Mouse (Mus musculus) lung, postnatal 14 days (tissue): ENCODE measurements around the gene Lss.

ENCODE experiments used
- DNase-seq: peaks from one replicate; pipeline ENCODE4 v3.0.0; 2021

Gene Lss

GRCm38 (mm10) chr10:76569996-76570685 lies 38.8 kb downstream of the Lss start:
- DNase-seq: no peak

DNA sequence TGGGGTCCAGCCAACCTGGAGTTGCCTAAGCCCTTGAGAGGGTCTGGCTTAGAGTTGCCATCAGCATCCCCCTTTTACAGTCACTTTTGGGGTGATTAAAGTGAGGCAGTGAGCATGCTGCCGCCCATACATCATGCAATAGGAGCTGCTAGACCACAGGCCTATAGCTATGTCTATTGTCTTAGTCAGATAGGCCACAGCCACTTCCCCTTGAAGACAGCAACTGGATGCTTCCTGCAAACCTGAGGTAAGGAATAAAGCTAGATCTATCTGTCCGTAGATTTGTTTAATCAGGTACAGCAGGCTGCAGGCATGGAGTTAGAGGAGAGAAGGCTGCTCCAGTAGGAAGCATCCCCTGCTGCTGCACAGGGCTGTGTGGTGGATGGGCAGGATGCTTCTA lies 39.7 kb downstream of the Lss start:
- no peak for DNase-seq

DNA sequence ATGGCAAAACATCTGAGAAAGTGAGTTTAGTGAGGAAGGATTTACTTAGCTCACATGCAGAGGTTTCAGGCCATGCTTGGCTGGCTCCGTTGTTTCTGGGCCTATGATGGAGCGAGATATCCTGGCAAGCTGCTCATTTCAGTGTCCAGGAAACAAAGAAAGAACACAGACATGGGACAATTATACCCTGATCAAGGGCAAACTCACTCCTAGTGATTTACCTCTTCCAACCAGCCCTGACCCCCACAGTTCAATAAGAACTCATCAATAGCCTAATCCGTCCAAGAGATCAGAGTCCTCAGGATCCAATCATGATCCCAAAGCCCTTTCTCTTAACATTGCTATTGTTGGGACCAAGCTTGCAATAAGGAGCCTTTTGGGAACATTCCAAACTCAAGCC lies 40.8 kb downstream of the Lss start:
- no peak for DNase-seq

DNA sequence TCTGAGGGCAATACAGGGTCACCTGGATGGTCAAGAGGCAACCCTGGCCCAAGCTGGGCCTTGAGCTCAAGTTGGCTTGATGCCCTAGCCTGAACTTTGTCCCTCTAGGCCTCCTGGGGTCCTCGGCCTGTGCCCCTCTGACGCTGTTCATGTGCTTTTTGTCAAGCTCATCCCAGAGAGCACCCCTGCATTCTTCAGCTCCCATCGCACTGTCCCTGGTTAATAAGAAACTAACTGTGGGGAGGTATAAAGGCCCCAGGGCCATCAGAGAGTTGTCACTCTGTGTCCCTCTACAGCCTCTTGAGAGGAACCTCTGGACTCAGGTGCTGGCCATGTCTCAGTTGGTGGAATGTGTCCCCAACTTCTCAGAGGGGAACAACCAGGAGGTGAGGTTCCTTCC lies 44.0 kb downstream of the Lss start, which contains the start of gene Ftcd:
Ftcd (plus strand) TSS at position 275 of the 400 bp plus-strand sequence.
- DNase-seq: no peak

- DNase-seq: no peak
These were observed 45.5 kb downstream of the Lss start for GRCm38 (mm10) chr10:76576920-76577319.

- DNase-seq: no peak
These were observed 52.8 kb downstream of the Lss start for GRCm38 (mm10) chr10:76584138-76584537.

DNA sequence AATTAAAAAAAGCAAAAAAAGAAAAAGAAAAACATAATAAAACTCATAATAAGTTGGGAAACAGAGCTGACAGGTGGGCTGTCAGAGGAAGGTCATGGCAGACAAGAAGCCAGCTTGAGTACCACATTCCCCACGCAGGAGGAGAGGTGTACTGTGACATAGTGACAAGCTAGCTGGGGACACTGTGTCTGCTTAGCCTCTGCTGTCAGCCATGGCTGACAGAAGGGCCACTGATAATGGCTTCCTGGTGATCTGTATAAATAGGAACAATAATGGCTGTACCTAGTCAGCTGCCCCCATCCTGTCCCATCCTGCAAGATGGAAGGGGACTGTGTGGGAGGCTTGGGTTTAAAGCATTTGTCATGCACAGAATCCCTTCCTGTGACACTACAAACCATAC lies 54.8 kb downstream of the Lss start:
- DNase-seq: no peak

- no peak for DNase-seq
These were observed 58.8 kb downstream of the Lss start for GRCm38 (mm10) chr10:76590197-76590596.

GRCm38 (mm10) chr10:76596338-76596737 lies 65.0 kb downstream of the Lss start:
- DNase-seq: no peak

GRCm38 (mm10) chr10:76602690-76603089 lies 71.3 kb downstream of the Lss start:
- no peak for DNase-seq
